Mouse (Mus musculus) myocyte (in vitro differentiated cells): ENCODE results near the gene 1700024G13Rik.

Experiments
- E2F4 ChIP-seq: IDR thresholded peaks from one replicate; pipeline ENCODE4 v1.6.1; 2011; ENCODE audit warnings: mild to moderate bottlenecking, control low read depth, moderate library complexity; ENCODE audit not compliant: insufficient read depth
- MAX ChIP-seq: IDR thresholded peaks from one replicate; pipeline ENCODE4 v1.6.1; 2011; ENCODE audit warnings: low read depth, mild to moderate bottlenecking, control low read depth
- MYOD1 ChIP-seq, 3 experiments: IDR thresholded peaks; one replicate each; pipeline ENCODE4 v1.6.1; 2011; ENCODE audit warnings: control low read depth in 2 of 3, low read depth in 2 of 3, mild to moderate bottlenecking in 2 of 3, moderate library complexity in 1 of 3; ENCODE audit not compliant: insufficient read length in 2 of 3, control insufficient read depth in 1 of 3
- POLR2AphosphoS2 ChIP-seq: IDR thresholded peaks from one replicate; pipeline ENCODE4 v1.6.1; 2011; ENCODE audit warnings: low read depth, control low read depth; ENCODE audit not compliant: insufficient read length
- USF1 ChIP-seq: IDR thresholded peaks from one replicate; pipeline ENCODE4 v1.6.1; 2011; ENCODE audit warnings: low read depth, mild to moderate bottlenecking, control low read depth, moderate library complexity

DNA sequence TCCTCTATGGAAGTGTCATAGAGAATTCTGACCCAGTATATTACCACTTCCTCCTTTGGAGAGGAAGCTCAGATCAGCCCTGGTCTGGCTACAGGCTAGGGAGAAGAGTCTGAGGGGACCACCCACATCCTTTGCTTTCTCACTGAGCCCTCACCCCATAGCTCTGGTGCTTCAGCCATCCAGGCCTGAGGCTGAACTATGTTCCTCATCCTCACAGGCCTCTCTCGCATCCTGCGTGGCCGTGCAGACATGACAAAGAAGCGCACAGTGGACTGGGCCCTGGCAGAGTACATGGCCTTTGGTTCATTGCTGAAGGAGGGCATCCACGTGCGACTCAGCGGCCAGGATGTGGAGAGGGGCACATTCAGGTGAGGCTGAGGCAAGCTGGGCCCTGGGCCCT lies 46.4 kb downstream of the 1700024G13Rik start:
- TF ChIP-seq MYOD1 (IDR thresholded peaks at IDR 0.05; ENCODE audit: control insufficient read depth in 1 of 3, insufficient read length in 2 of 3, low read depth in 2 of 3), result no peak
- TF ChIP-seq MAX, result no peak
- no peak for TF ChIP-seq E2F4
- no peak for TF ChIP-seq USF1
- no peak for TF ChIP-seq POLR2AphosphoS2
